Mouse (Mus musculus) kidney, embryonic 16.5 days (tissue): Measurements from ENCODE around the gene Zc3h4. TPM values are rescaled to one million over a fixed set of nuclear protein-coding genes. Genes with fewer than 3 reads are reported as not detected.

ENCODE experiments used
- ATAC-seq: fragments of 200-750 bp; cut with Nextera tagmentation; 2 replicates; pipeline ENCODE4 v1.8.0; 2017; ENCODE audit warnings: moderate TSS enrichment; ENCODE audit not compliant: low FRiP score, low TSS enrichment
- H3K27ac ChIP-seq: fragments of 300-500 bp; sonication (generic); 2 replicates; pipeline ENCODE4 v1.5.1; 2014; ENCODE audit warnings: low read length
- H3K27me3 ChIP-seq: fragments of 300-500 bp; sonication (generic); 2 replicates; pipeline ENCODE4 v1.6.1; 2014; ENCODE audit warnings: low read length, control low read depth, mixed read lengths; ENCODE audit not compliant: insufficient read depth
- H3K36me3 ChIP-seq: fragments of 300-500 bp; sonication (generic); 2 replicates; pipeline ENCODE4 v1.6.1; 2014; ENCODE audit warnings: low read length, control low read depth, mixed read lengths; ENCODE audit not compliant: insufficient read depth
- H3K4me1 ChIP-seq: fragments of 300-500 bp; sonication (generic); 2 replicates; pipeline ENCODE4 v1.6.1; 2014; ENCODE audit warnings: low read length, control low read depth, mixed read lengths; ENCODE audit not compliant: insufficient read depth
- H3K4me2 ChIP-seq: fragments of 300-500 bp; sonication (generic); replicated peaks from 2 replicates; pipeline ENCODE4 v1.6.1; 2014; ENCODE audit warnings: low read depth, low read length
- H3K4me3 ChIP-seq: fragments of 300-500 bp; sonication (generic); 2 replicates; pipeline ENCODE4 v1.5.1; 2014; ENCODE audit warnings: mild to moderate bottlenecking, low read length
- H3K9ac ChIP-seq: fragments of 300-500 bp; sonication (generic); replicated peaks from 2 replicates; pipeline ENCODE4 v1.6.1; 2014; ENCODE audit warnings: low read length
- H3K9me3 ChIP-seq: fragments of 300-500 bp; sonication (generic); 2 replicates; pipeline ENCODE4 v1.6.1; 2016; ENCODE audit warnings: low read length, control low read depth
- WGBS: fragments of 180-500 bp; shearing (Covaris S2); extraction: QIAGEN DNeasy Blood & Tissue Kit; methylation state at CpG from one replicate; pipeline ENCODE4 v1.1.7; 2014; 5-methylcytosine and 5-hydroxymethylcytosine counted together
- polyA plus RNA-seq: library from polyadenylated mRNA; unstranded; fragments of >200 nt; fragmentation: Nextera tagmentation; extraction: Ambion mirVana; gene quantifications from 2 replicates; pipeline ENCODE4 v1.2.1, GENCODE M21; 2015

The Zc3h4 gene
- polyA plus RNA-seq, 1 experiment from 2014 or later, result 14.8 TPM

DNA sequence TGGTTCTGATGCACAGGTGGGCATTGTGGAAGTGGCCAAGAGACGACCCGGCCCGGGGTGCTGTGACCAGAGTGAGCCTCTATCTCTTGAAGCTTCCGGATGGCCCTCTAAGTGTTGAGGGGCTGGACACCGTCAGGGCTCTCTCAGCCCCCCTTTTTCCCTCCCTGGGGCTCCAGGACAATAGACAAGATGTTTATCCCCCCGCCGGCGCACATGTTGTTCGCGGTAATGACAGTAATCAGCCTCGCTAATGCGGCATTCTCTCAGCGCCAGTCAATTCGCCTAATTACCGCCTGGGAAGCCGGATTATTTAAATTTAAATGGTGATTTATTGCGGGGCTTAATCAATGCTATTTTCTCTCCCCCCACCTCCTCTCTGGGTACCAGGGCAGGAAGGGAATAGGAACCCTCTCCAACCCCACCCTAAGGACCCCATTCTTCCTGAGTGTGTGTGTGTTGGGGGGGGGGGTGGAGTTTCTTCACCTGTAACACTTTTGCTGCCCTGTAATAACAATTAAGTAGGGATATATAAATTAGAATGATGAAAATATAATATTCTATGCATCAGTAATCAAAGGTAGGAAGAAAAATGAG lies 71.5 kb downstream of the Zc3h4 start:
- Histone ChIP-seq H3K4me3 (no peak overlapping the region), H3K9ac (no peak overlapping the region), H3K9me3 (no peaks in the 10 kb centered on the region), H3K36me3 (no peaks in the 10 kb centered on the region), H3K27ac (no peak overlapping the region), H3K4me2 (no peak overlapping the region), H3K27me3 (peaks cover 62% of the 10 kb centered on the region), H3K4me1 (peaks cover 20% of the 10 kb centered on the region)
- 7% methylated on average over 17 of the region's 17 CpGs for WGBS
- ATAC-seq, result no peak

DNA sequence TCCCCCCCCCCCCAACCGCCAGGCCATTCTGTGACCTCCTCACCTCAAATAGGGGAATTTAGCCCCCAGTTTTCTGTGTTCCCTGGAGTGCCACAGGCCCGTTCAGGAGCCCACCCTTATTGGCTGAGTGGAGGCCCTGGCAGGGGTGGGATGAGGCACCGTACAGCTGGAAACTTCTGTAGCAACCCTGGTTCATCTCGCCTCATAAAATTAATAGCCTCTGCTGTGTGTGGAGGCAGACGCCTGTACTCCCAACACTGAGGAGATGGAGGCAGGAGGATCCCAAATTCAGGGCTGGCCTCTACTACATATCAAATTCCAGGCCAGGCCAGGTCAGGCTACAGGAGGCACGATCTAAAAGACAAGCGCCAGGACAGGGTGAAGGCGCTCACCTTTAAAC lies 73.1 kb downstream of the Zc3h4 start:
- no peaks in the 10 kb centered on the region for H3K36me3 ChIP-seq
- no peak overlapping the region for H3K27ac ChIP-seq
- H3K4me2 ChIP-seq, result no peak overlapping the region
- peaks cover 20% of the 10 kb centered on the region for H3K4me1 ChIP-seq
- H3K4me3 ChIP-seq, result no peak overlapping the region
- H3K9ac ChIP-seq, result no peak overlapping the region
- peaks cover 68% of the 10 kb centered on the region for H3K27me3 ChIP-seq
- ATAC-seq, result peak; percentile 47; the same call in 1 of the 2 replicates
- WGBS, result 27% methylated on average over 8 of the region's 8 CpGs
- H3K9me3 ChIP-seq, result no peaks in the 10 kb centered on the region

DNA sequence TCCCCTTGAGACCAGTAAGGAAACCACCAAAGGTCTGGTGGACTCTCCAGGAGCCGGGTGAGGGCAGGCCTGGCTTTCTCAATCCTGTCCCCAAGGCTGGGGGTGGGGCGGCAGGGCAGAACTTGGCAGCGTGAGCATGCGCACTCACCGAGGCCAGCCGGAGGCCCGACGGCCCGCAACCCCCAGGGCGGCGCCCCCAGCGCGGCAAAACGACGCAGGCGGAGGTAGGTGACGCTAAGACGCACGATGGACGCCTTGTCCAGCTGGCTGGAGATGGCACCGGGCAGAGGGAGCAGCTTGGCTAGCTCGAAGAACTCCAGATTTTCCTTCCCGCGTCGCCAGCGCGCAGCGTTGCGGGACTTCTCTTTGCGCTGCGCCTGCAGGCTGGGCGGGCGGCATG lies 73.7 kb downstream of the Zc3h4 start:
- WGBS, result 2% methylated on average over 33 of the region's 33 CpGs
- ATAC-seq, result no peak
- H3K27ac ChIP-seq, result no peak overlapping the region
- H3K4me3 ChIP-seq, result peak overlapping the region; percentile 34
- H3K4me2 ChIP-seq, result peak overlapping the region; percentile 41
- no peaks in the 10 kb centered on the region for H3K9me3 ChIP-seq
- H3K9ac ChIP-seq, result no peak overlapping the region
- peaks cover 20% of the 10 kb centered on the region for H3K4me1 ChIP-seq
- no peaks in the 10 kb centered on the region for H3K36me3 ChIP-seq
- H3K27me3 ChIP-seq, result peaks cover 68% of the 10 kb centered on the region

DNA sequence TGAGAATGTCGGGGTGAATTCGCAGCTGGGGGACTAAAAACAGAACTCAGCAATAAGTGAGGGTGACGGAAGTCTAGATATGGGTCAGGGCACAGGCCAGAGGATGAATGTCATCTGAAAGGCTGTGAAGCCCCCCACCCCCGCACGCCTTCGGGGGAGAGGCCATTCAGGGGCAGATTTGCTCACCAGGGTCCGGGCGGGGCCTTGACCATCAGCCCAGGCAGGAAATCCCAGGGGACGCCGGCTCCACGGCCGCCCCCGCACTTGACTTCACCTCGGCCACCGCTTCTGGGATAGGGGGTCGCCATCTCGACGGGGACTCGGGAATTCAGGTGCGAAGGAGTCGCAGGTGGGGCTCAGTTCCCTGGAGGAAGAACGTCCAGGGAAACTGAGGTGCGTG lies 74.6 kb downstream of the Zc3h4 start:
- Histone ChIP-seq H3K9me3 (no peaks in the 10 kb centered on the region), H3K4me3 (peak overlapping the region; percentile 43), H3K27me3 (peaks cover 68% of the 10 kb centered on the region), H3K9ac (no peak overlapping the region), H3K27ac (no peak overlapping the region), H3K4me1 (peaks cover 20% of the 10 kb centered on the region), H3K36me3 (no peaks in the 10 kb centered on the region), H3K4me2 (peak overlapping the region; percentile 60)
- no peak for ATAC-seq
- 1% methylated on average over 23 of the region's 23 CpGs for WGBS

DNA sequence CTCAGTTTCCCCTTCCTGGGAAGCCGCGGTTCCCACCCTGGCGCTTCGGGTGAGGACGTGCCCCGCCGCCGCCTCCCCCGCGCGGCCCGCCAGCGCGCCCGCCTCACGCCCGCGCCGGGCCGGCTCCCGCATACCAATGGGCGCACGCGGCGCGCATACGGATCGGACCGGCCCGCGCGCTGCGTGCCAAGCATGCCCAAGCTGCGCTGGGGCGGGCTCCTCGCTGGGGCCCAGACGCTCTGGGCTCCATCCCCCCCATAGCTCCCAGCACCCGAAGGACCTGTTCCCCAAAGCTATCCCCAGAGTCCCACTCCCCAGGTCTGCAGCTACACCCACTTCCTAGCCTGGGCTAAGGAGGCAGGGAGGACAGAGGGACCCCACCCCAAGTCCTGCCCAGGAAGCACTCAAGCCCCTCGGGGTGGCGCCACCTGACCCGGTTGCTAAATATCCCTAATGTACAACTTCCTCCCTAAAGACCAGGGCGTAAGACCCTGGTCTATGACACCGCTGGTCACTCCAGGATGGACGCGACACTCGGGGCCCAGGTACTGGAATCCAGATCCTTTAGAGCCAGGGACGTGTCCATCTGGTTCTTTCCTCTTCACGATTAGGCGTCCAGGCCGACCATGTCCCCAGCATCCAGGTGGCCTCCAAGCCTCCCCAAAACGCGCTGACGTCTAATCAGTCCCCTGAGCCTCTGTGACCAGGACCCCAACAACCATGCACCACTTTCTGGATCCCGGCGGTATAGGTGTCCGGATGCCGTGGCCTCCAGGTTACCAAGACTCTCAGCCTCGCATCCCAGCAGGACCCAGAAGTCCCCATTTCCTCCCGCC lies 75.3 kb downstream of the Zc3h4 start:
- Histone ChIP-seq H3K4me3 (peak overlapping the region; percentile 43), H3K36me3 (no peaks in the 10 kb centered on the region), H3K4me2 (peak overlapping the region; percentile 60), H3K9ac (no peak overlapping the region), H3K4me1 (peaks cover 20% of the 10 kb centered on the region), H3K9me3 (no peaks in the 10 kb centered on the region), H3K27ac (no peak overlapping the region), H3K27me3 (peaks cover 66% of the 10 kb centered on the region)
- no peak for ATAC-seq
- 1% methylated on average over 54 of the region's 59 CpGs for WGBS

DNA sequence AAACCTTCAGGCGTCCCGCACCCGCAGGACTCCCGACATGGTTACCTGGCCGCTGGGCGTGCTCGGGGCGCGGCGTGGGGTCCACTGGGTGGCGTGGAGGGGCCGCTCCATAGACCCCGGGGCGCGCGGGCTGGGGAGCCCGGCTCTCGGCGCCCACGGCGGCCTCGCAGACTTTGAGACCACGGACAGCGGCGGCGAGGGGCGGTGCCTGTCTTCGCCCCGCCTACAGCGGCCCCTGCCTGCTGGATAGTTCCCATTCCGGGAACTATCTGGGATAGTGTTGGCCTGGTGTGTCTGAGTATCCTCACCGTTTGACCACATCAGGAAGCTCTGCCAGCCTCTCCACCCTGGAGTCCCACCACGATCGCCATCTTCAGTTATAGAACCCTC lies 75.9 kb downstream of the Zc3h4 start:
- Histone ChIP-seq H3K9me3 (no peaks in the 10 kb centered on the region), H3K27ac (no peak overlapping the region), H3K4me3 (peak overlapping the region; percentile 43), H3K9ac (no peak overlapping the region), H3K27me3 (peaks cover 60% of the 10 kb centered on the region), H3K36me3 (no peaks in the 10 kb centered on the region), H3K4me2 (peak overlapping the region; percentile 60), H3K4me1 (peaks cover 20% of the 10 kb centered on the region)
- under 1% methylated on average over 34 of the region's 34 CpGs for WGBS
- ATAC-seq, result peak; percentile 39; the same call in 1 of the 2 replicates

DNA sequence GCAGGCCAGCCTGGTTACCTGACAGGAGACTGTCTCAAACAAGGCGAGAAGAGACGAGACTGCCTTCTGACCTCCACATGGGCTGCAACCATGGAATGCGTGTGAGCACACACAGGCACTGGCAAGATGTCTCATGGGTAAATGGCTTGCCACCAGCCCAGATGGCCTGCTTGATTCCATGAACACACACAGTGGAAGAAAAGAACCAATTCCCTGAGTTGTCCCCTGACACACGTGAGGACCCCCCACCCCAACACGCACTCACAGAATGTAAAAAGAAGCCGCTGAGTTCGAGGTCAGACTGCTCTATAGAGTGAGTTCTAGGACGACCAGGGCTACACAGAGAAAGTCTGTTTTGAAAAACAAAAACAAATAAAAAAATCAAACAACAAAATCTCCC lies 76.9 kb downstream of the Zc3h4 start, which contains the start of gene Npas1:
Gene Npas1 (minus strand): TSS at position 101 of the 400 bp plus-strand sequence.
- no peak for ATAC-seq
- H3K9ac ChIP-seq, result no peak within 1 kb of the TSS
- H3K9me3 ChIP-seq, result no peaks in the 10 kb centered on the region
- peaks cover 20% of the 10 kb centered on the region for H3K4me1 ChIP-seq
- no peak within 1 kb of the TSS for H3K27ac ChIP-seq
- no peaks in the 10 kb centered on the region for H3K36me3 ChIP-seq
- WGBS, result 88% methylated on average over 8 of the region's 8 CpGs
- H3K27me3 ChIP-seq, result peaks cover 52% of the 10 kb centered on the region
- peak within 1 kb of the TSS; percentile 43 for H3K4me3 ChIP-seq
- H3K4me2 ChIP-seq, result peak within 1 kb of the TSS; percentile 60

Other genes with a start within 250 kb of the Zc3h4 start
- 23.9 and 27.7 TPM in 2 replicates for gene Meis3, start 225.8 kb upstream of the Zc3h4 start, polyA plus RNA-seq
- 21.3 and 21.5 TPM in 2 replicates for gene Dhx34, start 178.9 kb upstream of the Zc3h4 start, polyA plus RNA-seq
- gene C5ar2, start 156.8 kb upstream of the Zc3h4 start, polyA plus RNA-seq, result 0.09 and 0.11 TPM in 2 replicates
- 2.7 and 2.8 TPM in 2 replicates for gene C5ar1, start 141.4 kb upstream of the Zc3h4 start, polyA plus RNA-seq
- 16.4 and 19.7 TPM in 2 replicates for gene Inafm1, start 127.3 kb upstream of the Zc3h4 start, polyA plus RNA-seq
- gene Ccdc9, start 114.1 kb upstream of the Zc3h4 start, polyA plus RNA-seq, result 30.9 and 31.2 TPM in 2 replicates
- 12.6 and 14.2 TPM in 2 replicates for gene Bbc3, start 92.5 kb upstream of the Zc3h4 start, polyA plus RNA-seq
- 337 and 347 TPM in 2 replicates for gene Sae1, start 13.1 kb upstream of the Zc3h4 start, polyA plus RNA-seq
- gene Tmem160, start 51.9 kb downstream of the Zc3h4 start, polyA plus RNA-seq, result 50.7 and 54.6 TPM in 2 replicates
- gene Npas1, start 76.8 kb downstream of the Zc3h4 start, polyA plus RNA-seq, result 0.41 and 0.42 TPM in 2 replicates
- gene Arhgap35, start 214.1 kb downstream of the Zc3h4 start, polyA plus RNA-seq, result 17.3 and 18.9 TPM in 2 replicates